Mouse (Mus musculus) c-Kit-negative CD71-positive TER-119-positive erythroid progenitor cells, embryonic 14.5 days (primary cell): ENCODE measurements around the gene Ablim1.

Experiments
- DNase-seq: peaks from one replicate; pipeline ENCODE4 v3.0.0-alpha.2; 2013; ENCODE audit warnings: low read depth, low spot score

The Ablim1 gene

DNA sequence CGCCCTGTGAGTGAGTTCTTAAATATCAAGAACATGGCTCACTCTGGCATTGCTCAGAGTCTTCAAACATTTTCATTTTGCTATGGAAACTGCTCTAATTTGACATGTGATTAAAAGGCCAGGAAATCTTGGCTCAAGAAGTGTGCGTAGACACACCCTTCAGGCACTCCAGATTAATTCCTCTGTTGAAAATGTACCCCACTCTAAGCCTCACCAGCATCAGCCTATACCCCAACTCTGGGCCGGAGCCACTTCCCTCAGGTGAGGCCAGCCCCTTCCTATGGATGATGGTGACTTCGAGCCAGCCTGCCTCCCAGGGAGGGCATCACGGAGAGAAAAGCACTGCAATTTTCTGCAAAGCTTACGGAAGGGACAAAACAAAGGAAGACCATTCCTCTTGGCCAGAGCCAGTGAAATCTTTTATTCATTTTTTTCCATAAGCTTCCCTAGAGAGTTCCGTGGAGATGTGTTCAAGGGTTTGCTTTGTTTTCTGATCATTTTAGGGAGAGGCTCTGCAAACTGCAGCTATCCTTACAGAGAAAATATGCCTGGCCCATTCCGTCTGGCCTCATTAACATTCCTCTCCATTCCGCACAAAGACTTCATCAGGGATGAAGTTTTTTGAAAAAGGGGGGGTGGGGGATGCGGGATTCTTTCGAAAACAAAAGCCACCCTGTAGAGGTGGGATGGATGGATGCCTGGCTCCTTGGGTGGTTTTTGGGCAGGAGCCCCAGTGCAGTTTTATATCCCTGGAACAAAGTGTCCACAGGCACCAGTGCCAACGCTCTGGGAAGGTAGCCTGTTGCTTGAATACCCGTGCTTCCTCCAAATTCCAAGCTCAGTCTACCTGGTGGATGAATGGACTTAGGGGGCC, 236.7 kb downstream of the Ablim1 start:
- DNase-seq, result no peak

DNA sequence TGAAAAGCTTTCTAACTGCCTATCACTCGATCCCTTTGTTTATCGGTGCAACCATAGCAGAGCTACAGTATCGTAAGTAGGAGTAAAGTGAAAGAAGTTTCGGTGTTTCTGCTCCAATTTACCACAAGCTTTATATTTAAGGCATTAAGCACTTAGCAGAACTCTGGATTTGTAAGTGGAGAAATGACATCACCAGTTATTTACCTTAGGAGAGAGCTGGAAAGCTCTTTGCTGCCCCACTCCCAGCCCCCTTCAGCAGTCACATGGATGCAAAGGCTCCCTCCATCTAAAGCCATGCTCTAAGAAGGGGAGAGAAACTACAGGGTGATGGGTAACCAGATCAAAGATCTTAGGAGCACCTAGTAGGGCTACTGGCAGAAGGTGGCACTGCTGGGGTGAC, 241.3 kb downstream of the Ablim1 start:
- DNase-seq, result no peak

DNA sequence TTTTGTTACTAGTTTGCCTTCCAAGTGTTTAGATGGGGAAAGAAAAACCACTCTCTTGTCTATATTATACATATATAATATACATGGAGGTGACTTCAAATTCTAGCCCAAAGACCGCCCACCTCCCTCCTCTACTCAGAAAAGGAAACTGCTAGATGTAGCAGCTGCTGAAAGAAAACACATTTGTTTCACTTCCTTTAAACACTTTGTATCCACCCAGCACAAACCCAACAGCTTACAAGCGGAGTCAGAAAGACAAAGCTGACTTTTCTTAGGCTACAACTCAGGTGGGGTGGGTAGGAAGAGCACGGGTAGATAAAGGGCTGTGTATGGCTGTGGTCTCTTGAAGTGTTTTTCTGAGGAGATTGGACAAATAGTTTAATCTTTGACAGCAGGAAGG, 242.0 kb downstream of the Ablim1 start:
- no peak for DNase-seq

DNA sequence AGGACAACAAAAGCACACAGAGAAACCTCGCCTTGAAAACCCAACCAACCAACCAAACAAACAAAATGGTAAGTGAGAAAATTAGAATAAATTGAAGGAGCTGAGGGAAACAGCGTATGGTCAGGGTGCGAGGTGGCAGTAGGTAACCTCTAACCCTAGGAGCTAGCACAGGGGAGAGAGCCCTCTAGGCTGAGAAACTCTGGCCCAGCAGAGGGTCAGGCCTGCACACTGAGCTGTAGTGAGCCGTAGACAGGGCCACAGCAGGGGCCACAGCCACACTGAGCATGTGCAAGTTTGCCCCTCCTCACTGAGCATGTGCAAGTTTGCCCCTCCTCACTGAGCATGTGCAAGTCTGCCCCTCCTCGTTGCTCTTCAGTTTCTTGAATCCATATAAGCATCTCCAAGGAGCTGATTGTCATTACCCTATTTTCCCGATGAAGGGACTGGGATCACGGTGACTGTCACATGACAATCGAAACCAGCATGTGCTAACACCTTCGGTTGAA, 247.6 kb downstream of the Ablim1 start:
- DNase-seq, result no peak

DNA sequence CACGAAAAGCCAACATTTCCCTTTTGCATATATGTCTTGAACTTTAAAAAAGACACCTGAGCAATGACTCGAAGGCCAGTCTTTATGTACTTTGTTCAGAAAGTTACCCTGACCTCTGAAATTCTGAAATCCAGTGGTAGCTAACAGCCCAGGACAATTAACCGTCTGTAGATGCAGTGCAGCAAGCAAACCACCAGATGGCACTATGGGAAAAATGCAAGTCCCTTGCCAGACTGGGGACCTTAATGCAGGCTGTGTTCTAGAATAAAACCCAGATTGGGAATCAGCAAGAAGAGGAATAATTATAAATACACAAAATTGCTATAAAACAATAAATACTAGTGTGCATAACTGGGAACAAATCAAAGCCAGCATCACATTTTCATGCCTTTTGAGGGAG, 248.4 kb downstream of the Ablim1 start:
- DNase-seq, result no peak

DNA sequence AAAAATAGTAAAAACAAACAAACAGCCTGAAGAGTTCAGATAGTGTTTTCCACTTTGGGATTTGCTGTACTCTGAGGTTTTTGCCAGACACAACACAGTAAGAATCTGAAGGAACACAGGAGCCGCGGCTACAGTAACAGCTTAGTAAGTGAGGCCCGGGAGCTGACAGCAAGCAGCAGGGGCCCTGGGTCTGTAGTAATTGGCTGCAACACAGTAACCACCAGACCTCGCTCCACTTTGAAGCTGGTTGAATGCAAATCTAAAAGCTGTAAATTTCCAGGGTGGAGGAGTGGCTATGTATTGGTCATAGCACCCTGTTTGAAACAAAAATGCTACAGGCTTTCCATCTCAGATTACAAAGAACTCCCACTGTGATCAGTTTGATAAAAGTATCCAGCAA, 252.0 kb downstream of the Ablim1 start:
- no peak for DNase-seq

DNA sequence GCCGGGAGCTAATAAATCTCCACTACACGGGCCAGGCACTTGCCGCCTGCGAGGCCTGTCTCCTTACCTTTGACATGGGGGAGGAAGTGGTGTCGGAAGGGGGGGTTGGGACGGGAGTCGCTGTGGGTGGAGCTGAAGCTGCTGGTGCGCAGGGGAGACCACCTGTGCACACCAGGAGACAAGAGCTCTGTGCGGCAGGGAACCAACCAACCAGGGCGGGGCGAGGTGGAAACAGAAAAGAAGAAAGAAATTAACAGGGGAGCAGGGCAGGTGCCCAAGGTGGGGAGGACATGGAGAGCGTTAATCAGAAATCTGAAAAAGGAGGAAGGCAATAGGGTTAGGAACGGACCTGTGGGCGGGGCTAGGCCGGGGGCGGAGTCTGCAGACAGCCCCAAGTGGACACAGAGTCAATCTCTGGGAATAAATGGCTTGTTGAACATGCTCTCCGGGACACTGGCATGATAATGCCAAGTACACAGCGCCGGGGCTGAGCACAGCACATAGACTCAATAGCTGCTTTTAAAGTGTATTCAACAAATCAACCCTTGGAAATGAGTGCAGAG, 255.6 kb downstream of the Ablim1 start:
- DNase-seq, result no peak

DNA sequence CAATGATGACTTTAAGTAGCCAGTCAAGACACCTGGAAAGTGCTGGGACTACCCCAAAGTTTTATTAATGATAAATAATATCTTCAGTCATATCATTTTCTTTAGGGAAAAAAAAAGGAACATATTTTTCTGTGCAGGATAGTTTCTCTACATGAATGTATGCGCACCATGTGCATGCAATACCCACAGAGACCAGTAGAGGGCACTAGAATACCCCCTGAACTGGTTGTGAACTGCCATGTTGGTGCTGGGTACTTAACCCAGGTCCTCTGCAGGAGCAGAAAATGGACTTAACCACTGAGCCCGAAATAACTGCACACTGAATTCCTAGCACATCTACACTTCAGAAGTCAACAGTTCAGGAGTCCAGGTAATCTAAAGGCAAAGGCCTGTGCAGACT, 257.2 kb downstream of the Ablim1 start:
- DNase-seq, result no peak

DNA sequence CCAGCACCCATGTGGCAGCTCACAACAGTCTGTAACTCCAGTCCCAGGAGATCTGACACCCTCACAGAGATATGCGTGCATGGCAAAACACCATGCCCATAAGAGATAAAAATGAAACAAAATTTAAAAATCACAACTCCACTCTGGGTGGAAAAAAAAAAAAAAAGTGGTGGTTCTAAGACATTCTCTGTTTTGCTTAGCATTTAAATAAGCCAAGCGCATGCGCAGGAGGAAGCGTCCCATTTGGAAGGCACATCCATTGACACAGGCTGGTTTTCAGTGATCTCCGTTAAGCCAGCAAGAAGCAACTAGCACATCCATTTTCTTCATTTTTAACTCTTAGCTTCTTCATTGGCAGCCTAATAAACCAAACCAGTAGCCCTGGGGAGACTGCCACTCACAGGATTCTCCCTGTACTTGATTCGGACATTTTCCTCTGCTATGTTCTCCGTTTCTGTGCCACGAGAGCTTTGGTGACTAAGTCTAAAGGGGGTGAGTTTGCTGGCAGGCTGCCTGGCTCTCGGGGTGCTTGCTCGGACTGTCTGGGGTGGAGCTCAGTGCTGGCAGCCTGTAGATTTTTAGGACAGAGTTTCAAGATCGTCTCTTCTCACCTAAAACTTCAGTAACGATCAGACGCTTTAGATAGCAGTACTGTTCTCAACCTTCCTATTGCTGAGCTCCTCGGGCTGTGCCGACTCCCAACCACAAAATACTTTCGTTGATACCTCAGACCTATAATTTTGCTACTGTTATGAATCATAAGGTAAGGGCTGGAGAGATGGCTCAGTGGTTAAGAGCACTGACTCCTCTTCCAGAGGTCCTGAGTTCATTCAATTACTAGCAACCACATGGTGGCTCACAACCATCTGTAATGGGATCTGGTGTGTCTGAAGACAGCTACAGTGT, 259.3 kb downstream of the Ablim1 start:
- no peak for DNase-seq

DNA sequence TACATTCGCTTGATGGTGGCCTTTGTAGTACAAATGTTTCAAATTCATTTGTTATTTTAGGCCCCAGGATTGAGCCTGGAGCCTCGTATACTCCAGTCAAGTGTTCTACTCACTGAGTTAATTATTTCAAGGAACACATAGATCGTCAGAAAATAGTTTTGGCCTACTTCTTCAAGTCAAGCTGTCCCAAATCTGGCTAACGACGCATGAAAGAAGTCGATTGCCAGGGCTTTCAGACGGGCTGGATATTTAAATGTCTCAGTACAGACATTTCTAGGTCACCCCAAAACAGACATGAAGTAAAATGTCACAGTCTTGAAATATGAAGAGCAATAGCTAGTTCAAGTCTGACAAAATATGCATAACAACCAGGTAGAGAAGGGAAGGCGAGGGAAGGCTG, 261.8 kb downstream of the Ablim1 start:
- DNase-seq, result no peak

DNA sequence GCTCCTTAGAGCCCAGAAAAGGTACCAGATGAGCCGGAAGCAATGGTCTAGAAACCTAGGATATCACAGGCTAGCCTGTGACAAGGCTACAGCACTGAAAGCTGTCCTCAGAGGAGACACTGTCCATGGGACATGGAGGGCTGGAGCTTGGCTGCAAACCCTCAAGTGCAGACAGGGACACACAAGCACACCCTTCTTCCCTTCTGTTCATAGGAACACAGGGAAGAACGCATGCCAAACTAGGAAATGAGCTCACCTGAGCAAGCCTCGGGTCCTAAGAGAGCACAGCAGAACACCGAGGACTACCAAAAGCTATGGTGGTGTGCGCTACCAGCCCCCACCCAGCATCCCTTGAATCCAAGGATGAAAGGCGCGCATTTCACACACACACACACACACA, 262.7 kb downstream of the Ablim1 start:
- no peak for DNase-seq

DNA sequence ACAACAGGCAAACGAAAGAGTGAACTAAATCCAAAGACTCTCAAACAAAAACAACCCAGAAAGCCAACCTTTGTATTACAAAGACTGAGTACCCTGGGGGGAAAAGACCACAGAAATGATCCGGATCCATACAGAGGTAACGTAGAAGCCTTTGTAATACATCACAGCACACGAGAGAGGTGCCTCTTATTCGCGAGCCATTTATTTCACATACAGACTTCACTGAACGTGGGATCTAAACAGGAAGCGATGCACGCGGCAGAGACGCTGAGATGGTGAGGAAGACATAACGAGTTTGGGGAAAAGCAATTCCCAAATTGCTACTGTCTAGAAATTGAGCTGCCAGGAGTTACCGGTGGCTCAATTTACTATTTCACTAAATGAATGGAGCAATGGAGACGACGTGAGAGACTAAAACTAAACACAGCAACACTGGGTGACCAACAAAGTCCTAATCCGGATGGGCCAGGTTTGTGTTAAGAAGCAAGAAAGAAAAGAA, 265.1 kb downstream of the Ablim1 start:
- DNase-seq, result no peak

DNA sequence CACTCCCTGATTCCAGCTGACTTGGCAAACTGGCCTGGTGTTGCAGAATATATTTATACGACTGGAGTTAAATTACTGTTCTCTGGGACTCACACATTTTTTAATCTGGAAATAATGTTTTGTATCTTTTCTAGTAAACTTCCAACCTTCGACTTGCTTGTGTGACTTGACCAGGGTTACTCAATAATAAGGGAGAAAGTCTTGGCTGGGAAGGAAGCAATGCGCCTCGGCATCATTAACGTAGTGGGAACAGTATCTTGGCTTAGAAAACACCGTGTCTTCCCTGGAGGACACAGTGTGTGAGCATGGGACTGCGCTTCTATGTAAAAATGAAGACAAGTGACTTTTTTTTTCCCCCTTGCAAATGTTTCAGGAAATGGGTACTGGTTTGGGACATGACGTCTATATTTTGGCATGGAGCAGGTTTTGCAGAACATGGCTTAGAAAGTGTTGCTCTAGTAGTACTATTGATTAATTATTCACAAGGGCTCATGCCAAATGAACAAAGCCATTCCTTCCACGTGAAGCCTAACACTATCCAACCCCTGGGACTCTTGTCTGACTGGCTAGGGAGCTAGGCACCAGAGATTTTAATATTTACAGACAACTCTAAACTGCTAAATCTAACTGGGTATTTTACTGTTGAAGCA, 266.9 kb downstream of the Ablim1 start:
- no peak for DNase-seq

DNA sequence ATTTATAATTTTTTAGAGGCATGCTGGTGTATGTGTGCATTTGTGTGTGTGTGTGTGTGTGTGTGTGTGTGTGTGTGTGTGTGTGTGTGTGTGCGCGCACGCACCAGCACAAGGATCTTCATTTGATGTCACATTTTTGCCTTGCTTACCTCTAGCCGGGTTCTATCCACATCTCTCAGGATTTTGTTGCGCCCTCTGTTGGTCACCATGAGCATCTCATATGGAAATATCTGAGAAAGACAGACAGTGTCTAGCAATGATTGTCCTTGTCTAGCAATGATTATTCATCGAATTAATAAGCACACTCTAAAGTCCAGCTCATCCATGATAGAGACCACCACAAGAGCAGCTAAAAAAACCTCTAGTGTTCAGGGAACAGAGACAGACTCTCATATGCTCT, 275.5 kb downstream of the Ablim1 start:
- DNase-seq, result no peak

DNA sequence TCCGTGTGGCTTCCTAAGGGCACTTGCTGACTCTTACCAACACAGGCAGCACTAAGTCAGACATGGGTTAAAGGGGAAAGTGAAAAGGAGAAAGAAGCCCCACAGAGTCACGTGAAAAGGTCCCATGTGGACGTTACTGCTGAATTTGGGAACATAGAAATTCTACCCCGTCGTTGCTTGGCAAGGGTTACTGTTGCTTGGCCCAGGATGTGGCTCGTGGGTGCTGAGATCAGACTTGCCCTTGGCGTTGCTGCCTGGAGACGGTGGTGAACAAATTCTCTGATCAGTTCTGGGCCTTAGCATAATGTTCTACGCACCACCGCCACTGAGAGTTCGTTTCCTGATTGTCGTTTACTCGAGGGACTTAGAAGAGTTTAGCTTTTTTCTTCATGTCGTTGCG, 277.9 kb downstream of the Ablim1 start:
- DNase-seq, result no peak

DNA sequence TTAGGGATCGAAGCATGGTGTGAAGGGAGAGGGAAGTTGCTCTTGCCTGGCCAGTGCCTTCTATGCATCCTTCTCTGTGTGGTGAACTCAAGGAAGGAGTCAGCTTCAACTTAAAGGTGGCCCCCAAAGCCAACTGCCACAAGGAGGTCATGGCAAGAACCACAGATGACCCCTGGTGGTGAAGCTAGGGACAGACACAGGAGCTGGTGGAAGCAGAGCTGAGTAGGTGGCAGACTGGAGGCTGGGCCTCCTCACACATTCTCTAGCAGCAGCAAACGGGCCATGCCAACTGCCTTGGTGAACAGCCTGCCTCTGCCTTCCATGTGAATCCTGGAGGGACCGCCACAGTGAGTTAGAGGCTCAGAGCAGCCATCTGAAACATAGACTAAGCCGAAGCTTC, 283.1 kb downstream of the Ablim1 start:
- no peak for DNase-seq

DNA sequence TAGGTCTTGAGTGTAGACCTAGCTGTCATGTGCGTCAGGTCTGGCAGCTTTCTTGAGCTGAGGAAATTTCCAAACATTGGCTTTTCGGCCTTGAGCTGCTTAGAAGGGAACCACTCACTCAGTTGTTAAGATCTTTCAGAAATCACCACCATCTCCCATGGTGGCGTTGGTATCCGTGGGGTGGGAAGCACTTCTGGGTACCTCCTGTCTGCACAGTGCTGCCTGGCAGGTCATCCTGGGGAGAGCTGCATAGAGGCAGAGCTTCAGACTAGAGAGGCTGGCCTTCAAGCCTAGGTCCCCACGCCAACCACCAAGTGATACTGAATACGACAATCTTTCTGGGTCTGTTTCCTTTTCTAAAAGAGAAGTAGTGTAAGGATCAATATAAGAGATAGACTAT, 285.3 kb downstream of the Ablim1 start:
- DNase-seq, result no peak

DNA sequence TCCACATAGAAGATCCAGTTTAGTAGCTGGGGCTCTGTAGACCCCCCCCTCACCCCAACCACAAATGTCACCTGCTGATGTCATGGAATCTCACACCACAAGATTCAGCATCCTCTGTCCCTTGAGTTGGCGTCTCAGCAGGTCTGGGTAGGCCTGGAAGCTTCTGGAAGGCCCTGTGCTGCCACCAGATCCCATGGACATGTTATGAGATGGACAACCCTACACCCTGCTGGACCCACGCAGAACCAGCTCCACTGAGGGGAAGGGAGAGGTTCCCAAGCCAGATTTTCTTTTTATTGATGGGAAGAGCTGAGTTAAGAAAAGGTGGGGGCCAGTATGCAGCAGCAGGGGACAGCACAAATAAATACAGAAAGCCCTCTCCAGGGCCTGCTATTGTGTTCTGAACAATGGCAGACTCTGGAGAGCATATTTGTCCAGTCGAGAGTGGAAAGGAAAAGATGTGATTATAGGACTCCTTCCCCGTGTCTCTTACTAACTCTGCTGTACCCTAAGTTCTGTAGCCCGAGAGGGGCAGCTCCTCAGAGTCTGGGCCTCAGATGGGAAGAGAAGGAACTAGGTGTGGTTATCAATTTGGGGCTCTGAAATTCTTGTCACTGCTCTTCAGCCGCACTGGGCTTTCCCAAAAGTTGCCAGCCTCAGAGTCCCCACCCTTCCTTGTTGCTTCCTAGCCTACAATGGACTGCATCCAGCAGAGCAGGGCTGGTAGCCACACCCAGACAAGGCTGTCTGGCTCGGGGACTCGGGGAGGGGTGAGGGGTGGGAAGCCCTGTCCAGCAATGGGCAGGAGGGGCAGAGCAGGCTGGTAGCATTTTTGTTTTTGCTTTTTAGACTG, 286.2 kb downstream of the Ablim1 start:
- DNase-seq, result no peak

DNA sequence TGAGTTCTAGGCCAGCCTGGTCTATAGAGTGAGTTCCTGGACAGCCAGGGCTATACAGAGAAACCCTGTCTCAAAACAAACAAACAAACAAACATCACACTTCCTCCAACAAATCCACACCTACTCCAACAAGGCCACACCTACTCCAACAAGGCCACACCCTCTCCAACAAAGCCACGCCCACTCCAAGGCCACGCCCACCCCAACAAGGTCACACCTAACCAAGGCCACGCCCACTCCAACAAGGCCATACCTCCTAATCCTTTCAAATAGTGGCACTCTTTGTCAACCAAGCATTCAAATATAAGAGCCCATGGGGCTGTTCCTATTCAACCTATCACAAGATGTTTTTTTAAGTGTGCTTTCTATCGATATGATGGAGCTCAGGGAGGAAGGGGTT, 288.2 kb downstream of the Ablim1 start:
- DNase-seq, result peak; percentile 8

DNA sequence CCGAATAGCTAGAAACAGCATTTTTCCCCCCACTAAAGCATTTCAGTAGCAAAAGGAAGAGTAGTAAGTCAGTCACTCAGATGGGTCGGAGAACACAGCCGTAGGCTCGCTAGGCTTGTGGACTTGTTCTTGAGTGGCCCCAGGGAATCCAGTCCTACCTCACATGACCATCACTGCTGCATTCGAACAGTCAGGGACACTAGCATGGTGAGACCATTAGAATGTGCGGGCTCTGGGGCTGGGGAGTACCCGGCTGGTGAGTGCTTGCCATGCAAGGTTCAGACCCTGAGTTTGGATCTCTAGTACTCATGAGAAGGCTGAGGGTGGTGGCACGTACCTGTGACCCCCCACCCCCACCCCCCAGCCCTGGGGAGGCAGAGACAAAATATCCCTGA, 296.9 kb downstream of the Ablim1 start:
- no peak for DNase-seq
